Mouse (Mus musculus) brain, embryonic 14.5 days (tissue): ENCODE measurements around the gene Gja6. TPM values are rescaled to one million over a fixed set of nuclear protein-coding genes. Genes with fewer than 3 reads are reported as not detected.
A peak's percentile ranks its signal among the peaks of the same experiment; 100 is the strongest.

Experiments used
- DNase-seq: peaks from one replicate; pipeline ENCODE4 v3.0.0-alpha.2; 2011; ENCODE audit warnings: low read depth
- CTCF ChIP-seq: fragments of 200-500 bp; IDR thresholded peaks from 2 replicates; pipeline ENCODE4 v1.5.1; 2012; ENCODE audit warnings: inconsistent platforms, mild to moderate bottlenecking, moderate library complexity, borderline replicate concordance; ENCODE audit not compliant: insufficient read depth, insufficient read length; ENCODE audit errors: extremely low read depth
- POLR2A ChIP-seq: fragments of 200-500 bp; IDR thresholded peaks from 2 replicates; pipeline ENCODE4 v1.6.1; 2012; ENCODE audit warnings: mild to moderate bottlenecking, inconsistent platforms, borderline replicate concordance; ENCODE audit not compliant: poor library complexity, insufficient read depth, insufficient read length, severe bottlenecking; ENCODE audit errors: extremely low read depth
- polyA plus RNA-seq: library from polyadenylated mRNA; depleted of rRNA; stranded (reverse); fragments of >200 nt; gene quantifications from 2 replicates; pipeline ENCODE4 v1.2.3, GENCODE M21; 2012; rRNA removed

Gene Gja6
- polyA plus RNA-seq: 0.39 and 0.64 TPM in 2 replicates

- no peak for DNase-seq
- TF ChIP-seq CTCF: no peak
- TF ChIP-seq POLR2A: no peak
Measured at GRCm38 (mm10) chrX:160906952-160907351, at the start of gene Gja6. TSS of gene Gja6 (minus strand) at chrX:160907052.

GRCm38 (mm10) chrX:160949583-160949982 is 42.7 kb upstream of the Gja6 start:
- no peak for TF ChIP-seq POLR2A
- no peak for TF ChIP-seq CTCF
- DNase-seq: no peak

- no peak for DNase-seq
- no peak for TF ChIP-seq CTCF
Measured at GRCm38 (mm10) chrX:160944722-160945121, 37.9 kb upstream of the Gja6 start.

GRCm38 (mm10) chrX:160935541-160935940 is 28.7 kb upstream of the Gja6 start:
- peak; percentile 10 for DNase-seq
- TF ChIP-seq POLR2A (no peak), CTCF (no peak)

GRCm38 (mm10) chrX:160930656-160931055 is 23.8 kb upstream of the Gja6 start:
- TF ChIP-seq POLR2A (no peak), CTCF (peak; percentile 23; the same call in 1 of the 2 replicates)
- no peak for DNase-seq

GRCm38 (mm10) chrX:160928870-160929269 is 22.0 kb upstream of the Gja6 start:
- DNase-seq: no peak
- no peak for TF ChIP-seq POLR2A
- no peak for TF ChIP-seq CTCF

- no peak for TF ChIP-seq POLR2A
- no peak for DNase-seq
Measured at GRCm38 (mm10) chrX:160919022-160919637, 12.3 kb upstream of the Gja6 start.

GRCm38 (mm10) chrX:160906477-160906876 is 375 bp downstream of the Gja6 start:
- DNase-seq: no peak
- TF ChIP-seq CTCF (no peak), POLR2A (no peak)

GRCm38 (mm10) chrX:160905913-160906312 is 939 bp downstream of the Gja6 start:
- TF ChIP-seq CTCF: no peak
- TF ChIP-seq POLR2A: no peak
- DNase-seq: no peak

- DNase-seq: no peak
- no peak for TF ChIP-seq POLR2A
- TF ChIP-seq CTCF: no peak
Measured at GRCm38 (mm10) chrX:160905041-160905678, 1.7 kb downstream of the Gja6 start.

- no peak for TF ChIP-seq CTCF
- TF ChIP-seq POLR2A: no peak
- no peak for DNase-seq
Measured at GRCm38 (mm10) chrX:160901118-160901517, 5.7 kb downstream of the Gja6 start.

GRCm38 (mm10) chrX:160892077-160892476 is 14.8 kb downstream of the Gja6 start:
- no peak for DNase-seq
- TF ChIP-seq POLR2A: no peak
- TF ChIP-seq CTCF: no peak
